Mouse (Mus musculus) thymus, postnatal 25 days (tissue): ENCODE data around the gene Ksr2.
A peak's percentile ranks its signal among the peaks of the same experiment; 100 is the strongest.

Source experiments
- DNase-seq: peaks from one replicate; pipeline ENCODE4 v3.0.0; 2022

Gene Ksr2

GRCm38 (mm10) chr5:117628351-117628750 is 214.6 kb downstream of the Ksr2 start:
- DNase-seq = peak; percentile 16

DNA sequence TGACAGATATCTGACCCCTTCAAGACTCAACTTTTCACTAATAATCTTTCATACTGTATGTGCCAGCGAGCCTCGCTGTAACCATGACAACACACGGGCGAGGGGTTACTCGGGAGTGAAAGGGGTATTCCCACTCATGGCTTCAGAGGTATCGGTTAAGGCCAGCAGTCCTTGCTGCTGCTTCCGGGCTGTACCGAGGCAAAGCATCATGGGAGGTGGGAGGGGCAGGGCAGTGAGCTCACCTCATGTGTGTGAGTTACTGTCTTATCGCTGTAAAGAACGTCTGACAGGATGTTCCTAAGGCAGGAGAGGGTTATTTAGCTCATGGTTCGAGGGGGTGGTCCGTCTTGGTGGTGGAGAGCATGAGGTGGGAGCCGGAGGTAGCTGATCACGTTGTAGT is 215.8 kb downstream of the Ksr2 start:
- no peak for DNase-seq

GRCm38 (mm10) chr5:117635211-117635610 is 221.4 kb downstream of the Ksr2 start:
- no peak for DNase-seq

DNA sequence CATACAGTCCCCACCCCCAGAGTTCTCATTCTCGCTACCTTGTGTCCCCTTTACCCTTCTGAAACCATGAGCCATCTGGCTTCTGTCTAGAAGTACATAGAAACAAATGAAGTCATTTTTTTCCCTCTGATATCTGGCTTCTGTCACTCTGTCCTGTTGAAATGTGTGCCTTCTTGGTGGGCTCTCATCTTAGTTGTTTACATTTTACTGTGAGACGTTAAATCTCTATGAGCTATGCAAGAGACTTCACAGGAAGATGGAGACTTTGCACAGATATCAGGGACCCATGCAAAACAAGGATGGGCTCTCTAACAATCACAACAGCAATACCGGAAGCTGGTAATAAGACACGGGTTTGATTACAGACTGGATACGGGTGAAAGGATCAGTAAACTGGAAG is 222.0 kb downstream of the Ksr2 start:
- DNase-seq = no peak

DNA sequence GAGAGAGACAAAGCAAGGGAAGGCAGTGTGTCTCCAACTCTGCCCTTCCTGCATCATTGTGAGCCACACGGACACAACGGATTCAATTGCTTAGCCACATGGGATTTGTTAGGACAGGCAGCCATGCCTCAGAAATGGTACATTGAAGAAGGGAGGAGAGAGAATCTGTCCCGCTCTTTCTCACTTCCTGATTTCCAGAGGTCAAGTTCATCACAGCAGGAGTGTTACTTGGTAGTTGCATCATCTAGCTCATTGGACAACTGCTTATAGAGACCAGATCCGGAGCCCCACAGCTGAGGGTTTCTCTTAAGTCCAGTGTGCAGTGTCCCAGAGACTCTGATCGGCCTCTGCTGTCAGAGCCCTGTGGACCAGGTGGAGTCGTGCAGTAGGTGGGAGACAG is 227.8 kb downstream of the Ksr2 start:
- no peak for DNase-seq

- DNase-seq = no peak
Observed at GRCm38 (mm10) chr5:117651238-117651886, 237.6 kb downstream of the Ksr2 start.

DNA sequence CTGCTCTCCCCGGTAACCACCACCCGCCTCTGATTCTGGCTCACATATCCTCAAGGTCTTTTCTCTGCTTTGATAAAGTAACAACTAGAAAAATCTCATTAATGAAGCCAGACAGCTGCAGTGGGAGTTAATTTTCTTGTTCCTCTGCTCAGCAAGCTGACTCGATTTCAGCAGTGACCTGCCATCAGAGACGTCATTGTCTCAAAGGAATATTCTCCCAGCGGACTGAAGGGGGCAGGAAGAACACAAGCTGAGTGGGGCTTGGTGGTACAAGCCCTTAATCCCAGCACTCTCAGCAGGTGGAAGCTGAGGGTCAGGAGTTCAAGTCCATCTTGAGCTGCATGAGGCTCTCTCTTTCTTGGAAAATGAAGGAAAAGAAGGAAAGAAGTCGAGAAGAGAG is 244.8 kb downstream of the Ksr2 start:
- no peak for DNase-seq

- DNase-seq = no peak
Observed at GRCm38 (mm10) chr5:117659596-117659995, 245.8 kb downstream of the Ksr2 start.

DNA sequence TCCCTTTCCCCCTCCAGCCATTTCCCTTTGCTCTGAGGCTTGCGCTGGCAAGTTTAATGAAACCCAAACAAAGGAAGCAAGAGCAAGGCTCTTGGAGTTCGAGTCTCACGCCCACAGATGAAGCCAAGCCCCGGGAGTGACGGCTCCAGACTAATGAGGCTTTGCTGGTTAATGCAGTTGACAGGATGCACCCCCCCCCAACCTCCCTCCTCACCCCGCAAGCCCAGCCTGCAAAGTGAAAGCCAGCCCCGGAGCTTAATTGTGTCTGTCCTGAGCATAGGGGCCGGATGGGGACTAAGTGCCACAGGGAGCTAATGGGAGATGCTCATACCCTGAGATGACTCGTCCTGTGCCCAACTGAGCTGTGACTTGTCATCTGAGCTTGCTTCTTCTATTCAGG is 251.4 kb downstream of the Ksr2 start:
- no peak for DNase-seq

GRCm38 (mm10) chr5:117667314-117667713 is 253.5 kb downstream of the Ksr2 start:
- no peak for DNase-seq

GRCm38 (mm10) chr5:117669265-117669664 is 255.5 kb downstream of the Ksr2 start:
- no peak for DNase-seq

DNA sequence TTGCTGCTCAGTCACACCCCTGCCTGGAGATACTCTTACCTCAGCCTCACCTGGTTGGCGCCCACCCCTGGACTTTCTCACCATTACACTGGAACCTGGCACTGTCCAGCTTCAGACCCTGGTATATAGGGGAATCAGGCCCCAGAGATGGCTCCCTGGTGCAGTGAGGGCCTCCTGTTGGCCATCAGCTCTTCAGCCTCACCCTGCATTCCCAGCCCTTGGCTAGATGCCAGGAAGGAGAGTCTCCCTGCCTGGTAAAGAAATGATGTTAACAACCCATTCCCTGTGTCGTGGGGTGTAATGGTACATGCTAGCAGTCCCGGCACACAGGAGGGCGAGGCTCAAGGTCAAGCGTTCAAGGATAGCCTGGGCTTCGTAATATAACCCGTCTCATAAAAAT is 256.0 kb downstream of the Ksr2 start:
- no peak for DNase-seq

GRCm38 (mm10) chr5:117671362-117671761 is 257.6 kb downstream of the Ksr2 start:
- no peak for DNase-seq

DNA sequence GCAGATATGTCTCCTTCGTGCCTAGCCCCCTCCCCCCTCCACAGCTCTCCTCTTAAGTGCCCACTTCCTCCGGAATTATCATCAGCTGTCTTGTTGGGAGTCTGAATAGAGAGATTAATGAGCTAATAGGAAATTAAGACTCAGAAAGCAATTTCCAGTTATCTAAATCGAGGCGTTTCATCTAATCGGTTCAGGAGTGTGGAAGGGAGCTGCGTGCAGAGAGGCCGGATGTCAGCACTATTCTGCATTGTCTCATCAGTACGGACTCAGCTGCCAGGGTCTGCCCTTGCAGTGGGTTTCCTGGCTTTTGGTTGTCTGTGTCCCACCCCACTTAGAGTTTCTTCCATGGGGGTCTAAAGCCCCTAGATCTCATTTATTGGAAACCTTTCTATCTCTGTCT is 262.0 kb downstream of the Ksr2 start:
- DNase-seq = no peak

DNA sequence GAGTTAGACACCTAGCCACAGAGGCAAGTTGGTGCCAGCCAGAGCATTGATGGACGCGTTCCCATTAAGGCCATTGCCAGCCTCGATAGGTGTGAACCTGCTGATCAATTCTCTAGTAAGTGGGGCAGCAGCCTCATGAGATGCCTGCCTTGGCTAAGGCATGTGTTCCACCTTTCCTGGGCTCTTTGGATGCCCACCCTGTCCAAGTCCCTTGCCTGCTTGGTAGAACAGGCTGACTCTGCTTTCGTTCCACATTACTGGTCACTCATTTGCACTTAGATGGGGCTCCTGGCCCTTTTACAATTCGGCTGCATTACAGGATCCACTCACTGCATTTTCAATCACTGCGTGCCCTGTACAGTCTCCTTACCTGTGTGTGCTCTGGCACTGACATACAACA is 263.4 kb downstream of the Ksr2 start:
- no peak for DNase-seq

- no peak for DNase-seq
Observed at GRCm38 (mm10) chr5:117678371-117678770, 264.6 kb downstream of the Ksr2 start.

GRCm38 (mm10) chr5:117682226-117682625 is 268.4 kb downstream of the Ksr2 start:
- DNase-seq = no peak

DNA sequence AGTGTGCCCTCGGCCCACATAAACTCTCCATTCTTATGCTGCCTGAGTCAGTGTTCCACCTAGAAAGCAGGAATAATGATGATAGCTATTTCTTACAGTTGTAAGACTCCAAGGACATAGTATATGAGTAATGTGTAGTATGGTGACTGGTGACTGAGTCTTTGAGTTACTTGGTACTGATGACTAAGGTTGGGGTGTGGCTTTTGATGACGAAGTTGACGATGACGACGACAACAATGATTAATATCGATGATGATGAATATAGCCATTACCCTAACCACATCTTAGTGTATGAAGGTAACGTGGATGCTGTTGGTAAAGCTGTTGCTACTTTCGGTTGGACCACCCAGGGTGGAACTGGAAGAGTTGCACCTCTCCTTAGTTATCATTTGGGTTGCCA is 270.7 kb downstream of the Ksr2 start:
- DNase-seq = no peak

GRCm38 (mm10) chr5:117687770-117688352 is 274.1 kb downstream of the Ksr2 start:
- DNase-seq = no peak

- DNase-seq = no peak
Observed at GRCm38 (mm10) chr5:117688738-117689137, 274.9 kb downstream of the Ksr2 start.

DNA sequence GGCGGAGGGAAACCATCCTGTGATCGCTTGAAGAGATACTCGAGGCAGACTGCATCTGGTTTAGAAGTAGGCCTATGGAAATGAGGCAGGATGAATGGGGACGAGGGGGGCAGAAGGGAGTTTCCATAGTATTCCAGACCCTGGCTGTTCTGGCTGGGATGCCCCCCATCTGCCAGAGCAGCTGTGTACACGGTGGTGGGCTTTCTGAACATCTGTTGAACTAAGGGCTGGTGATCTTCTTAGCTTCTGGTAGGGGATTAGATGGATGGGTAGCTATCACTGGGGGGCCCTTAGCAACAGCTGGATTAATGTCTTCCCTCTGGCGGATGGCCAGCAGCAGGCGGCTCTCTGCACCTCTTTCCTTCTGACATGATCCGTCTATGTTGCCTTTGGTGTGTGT is 276.0 kb downstream of the Ksr2 start:
- DNase-seq = no peak

- DNase-seq = no peak
Observed at GRCm38 (mm10) chr5:117691271-117691670, 277.5 kb downstream of the Ksr2 start.

- DNase-seq = no peak
Observed at GRCm38 (mm10) chr5:117693557-117693956, 279.8 kb downstream of the Ksr2 start.

GRCm38 (mm10) chr5:117694632-117695031 is 280.8 kb downstream of the Ksr2 start:
- DNase-seq = no peak

GRCm38 (mm10) chr5:117696366-117696765 is 282.6 kb downstream of the Ksr2 start:
- DNase-seq = no peak
